Mouse (Mus musculus): ENCODE results near the gene Psmd12. TPM values are rescaled to one million over a fixed set of nuclear protein-coding genes. Genes with fewer than 3 reads are reported as not detected.

Psmd12 gene
- polyA plus RNA-seq, 1 experiment = 105 TPM

Other genes starting within 250 kb of the Psmd12 start
- gene Pitpnc1, start 8.8 kb upstream of the Psmd12 start, polyA plus RNA-seq (2012; ENCODE audit: insufficient read depth, insufficient read length, missing spikeins) = 13.8 and 23.1 TPM in 2 replicates
- 6.0 and 11.3 TPM in 2 replicates for gene Helz, start 68.4 kb downstream of the Psmd12 start, polyA plus RNA-seq (2012; ENCODE audit: insufficient read depth, insufficient read length, missing spikeins)
- 3.1 and 4.3 TPM in 2 replicates for gene Cacng1, start 237.0 kb downstream of the Psmd12 start, polyA plus RNA-seq (2012; ENCODE audit: insufficient read depth, insufficient read length, missing spikeins)

Data from brown adipose tissue, adult 24 weeks (tissue).